Mouse (Mus musculus) kidney, postnatal 10 days (tissue): ENCODE results near the gene Nkain1.
A peak's percentile ranks its signal among the peaks of the same experiment; 100 is the strongest.

Experiments
- DNase-seq: peaks from one replicate; pipeline ENCODE4 v3.0.0; 2021; ENCODE audit warnings: mixed read lengths

Nkain1 gene

GRCm38 (mm10) chr4:130574048-130574413 lies at the start of gene Nkain1:
TSS of gene Nkain1 (minus strand) at chr4:130574173.
- DNase-seq = peak; percentile 68

GRCm38 (mm10) chr4:130578734-130579274 lies 4.8 kb upstream of the Nkain1 start:
- peak; percentile 24 for DNase-seq

- no peak for DNase-seq
These were observed 3.1 kb upstream of the Nkain1 start for GRCm38 (mm10) chr4:130577081-130577480.

- DNase-seq = peak; percentile 13
These were observed 2.4 kb upstream of the Nkain1 start for GRCm38 (mm10) chr4:130576247-130576931.

- DNase-seq = no peak
These were observed 1.6 kb upstream of the Nkain1 start for GRCm38 (mm10) chr4:130575533-130575932.

- DNase-seq = no peak
These were observed 988 bp upstream of the Nkain1 start for GRCm38 (mm10) chr4:130574861-130575460.

GRCm38 (mm10) chr4:130573351-130574047 lies 474 bp downstream of the Nkain1 start:
- DNase-seq = peak; percentile 57

- DNase-seq = no peak
These were observed 992 bp downstream of the Nkain1 start for GRCm38 (mm10) chr4:130573012-130573350.

GRCm38 (mm10) chr4:130572545-130572944 lies 1.4 kb downstream of the Nkain1 start:
- DNase-seq = no peak

GRCm38 (mm10) chr4:130570941-130571720 lies 2.8 kb downstream of the Nkain1 start:
- DNase-seq = peak; percentile 24

GRCm38 (mm10) chr4:130568043-130568978 lies 5.7 kb downstream of the Nkain1 start:
- DNase-seq = peak; percentile 37

- no peak for DNase-seq
These were observed 10.2 kb downstream of the Nkain1 start for GRCm38 (mm10) chr4:130563820-130564219.

- DNase-seq = no peak
These were observed 10.7 kb downstream of the Nkain1 start for GRCm38 (mm10) chr4:130563260-130563756.

- DNase-seq = peak; percentile 22
These were observed 13.2 kb downstream of the Nkain1 start for GRCm38 (mm10) chr4:130560576-130561310.

- no peak for DNase-seq
These were observed 14.8 kb downstream of the Nkain1 start for GRCm38 (mm10) chr4:130559220-130559619.

GRCm38 (mm10) chr4:130557852-130558251 lies 16.1 kb downstream of the Nkain1 start:
- peak; percentile 33 for DNase-seq

- no peak for DNase-seq
These were observed 17.0 kb downstream of the Nkain1 start for GRCm38 (mm10) chr4:130556992-130557391.

GRCm38 (mm10) chr4:130556224-130556623 lies 17.7 kb downstream of the Nkain1 start:
- DNase-seq = peak; percentile 20

- DNase-seq = peak; percentile 13
These were observed 20.9 kb downstream of the Nkain1 start for GRCm38 (mm10) chr4:130553121-130553448.

- DNase-seq = peak; percentile 11
These were observed 21.5 kb downstream of the Nkain1 start for GRCm38 (mm10) chr4:130552312-130553120.
